Mouse (Mus musculus) neural tube, embryonic 13.5 days (tissue): ENCODE results near the gene Abcb4. TPM values are rescaled to one million over a fixed set of nuclear protein-coding genes. Genes with fewer than 3 reads are reported as not detected.
"Not testable (repeated sequence)": the region's sequence is repeated elsewhere in the genome, so short reads cannot be mapped to it uniquely, and the experiment has no call there.

Experiments
- ATAC-seq: fragments of 200-750 bp; cut with Nextera tagmentation; 2 replicates; pipeline ENCODE4 v1.8.0; 2017; ENCODE audit warnings: low read depth, mild to moderate bottlenecking, moderate TSS enrichment, moderate library complexity
- H3K27ac ChIP-seq: fragments of 300-500 bp; sonication (generic); replicated peaks from 2 replicates; pipeline ENCODE4 v1.5.1; 2015; ENCODE audit warnings: moderate library complexity, mild to moderate bottlenecking, inconsistent platforms
- H3K27me3 ChIP-seq: fragments of 300-500 bp; sonication (generic); 2 replicates; pipeline ENCODE4 v1.6.1; 2015; ENCODE audit warnings: mild to moderate bottlenecking, inconsistent platforms
- H3K36me3 ChIP-seq: fragments of 300-500 bp; sonication (generic); 2 replicates; pipeline ENCODE4 v1.6.1; 2015; ENCODE audit warnings: mild to moderate bottlenecking, inconsistent platforms
- H3K4me1 ChIP-seq: fragments of 300-500 bp; sonication (generic); replicated peaks from 2 replicates; pipeline ENCODE4 v1.6.1; 2015; ENCODE audit warnings: inconsistent platforms
- H3K4me2 ChIP-seq: fragments of 300-500 bp; sonication (generic); 2 replicates; pipeline ENCODE4 v1.6.1; 2015; ENCODE audit warnings: inconsistent platforms, mild to moderate bottlenecking, moderate library complexity
- H3K4me3 ChIP-seq: fragments of 300-500 bp; sonication (generic); 2 replicates; pipeline ENCODE4 v1.5.1; 2015; ENCODE audit warnings: mild to moderate bottlenecking, inconsistent platforms
- H3K9ac ChIP-seq: fragments of 300-500 bp; sonication (generic); 2 replicates; pipeline ENCODE4 v1.6.1; 2015; ENCODE audit warnings: moderate library complexity, mild to moderate bottlenecking, inconsistent platforms
- H3K9me3 ChIP-seq: fragments of 300-500 bp; sonication (generic); 2 replicates; pipeline ENCODE4 v1.6.1; 2016; ENCODE audit warnings: inconsistent platforms
- WGBS: fragments of 180-500 bp; shearing (Covaris S2); methylation state at CpG from one replicate; pipeline ENCODE4 v1.1.7; 2015; 5-methylcytosine and 5-hydroxymethylcytosine counted together
- polyA plus RNA-seq: library from polyadenylated mRNA; unstranded; fragments of >200 nt; fragmentation: Nextera tagmentation; extraction: Ambion mirVana; gene quantifications from 2 replicates; pipeline ENCODE4 v1.2.1, GENCODE M21; 2015

Abcb4 gene
- polyA plus RNA-seq, result 0.39 and 0.42 TPM in 2 replicates

DNA sequence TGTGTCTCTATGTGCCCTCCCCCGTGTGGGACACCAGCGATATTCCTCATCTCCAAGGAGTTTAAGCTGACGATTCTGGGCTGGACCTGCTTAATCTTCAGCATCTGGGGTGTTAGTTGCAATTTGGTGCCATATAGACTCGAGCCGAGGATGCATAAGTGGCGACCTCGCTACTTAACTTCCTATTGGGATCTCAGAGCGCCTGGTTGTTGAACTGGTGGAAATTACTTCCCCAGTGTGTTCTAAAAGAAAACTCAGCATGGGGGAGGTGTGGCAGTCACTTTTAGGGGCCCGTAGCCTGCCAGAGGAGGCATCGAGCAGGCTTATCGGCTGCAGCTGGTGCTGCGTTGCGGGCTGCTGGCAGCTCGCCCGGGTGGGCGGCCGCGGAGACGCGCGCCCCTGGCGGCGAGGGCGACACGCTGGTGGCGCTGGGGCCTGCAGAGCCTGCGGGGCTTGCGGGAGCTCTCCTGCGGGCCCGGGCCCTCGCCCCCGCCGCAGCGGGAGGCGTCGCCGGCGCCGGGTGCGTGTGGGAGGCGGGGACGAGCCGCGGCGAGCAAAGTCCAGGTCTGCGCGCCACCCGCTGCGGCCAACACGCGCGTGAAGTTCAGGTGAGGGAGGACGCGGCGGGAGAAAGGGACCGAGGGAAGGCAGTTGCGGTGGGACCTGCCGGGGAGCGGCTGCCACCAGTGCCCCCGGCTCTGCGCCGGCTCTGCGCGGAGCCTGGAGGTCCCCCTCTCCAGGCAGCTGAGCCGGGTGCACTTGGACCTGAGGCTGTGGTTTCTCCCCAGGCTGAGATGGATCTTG is at the start of gene Abcb4:
Gene Abcb4 (plus strand): TSS at position 418 of the 804 bp plus-strand sequence.
- Histone ChIP-seq H3K9ac (peak within 1 kb of the TSS; percentile 68), H3K9me3 (no peaks in the 10 kb centered on the region), H3K36me3 (no peaks in the 10 kb centered on the region), H3K27me3 (peaks cover 22% of the 10 kb centered on the region), H3K4me2 (peak within 1 kb of the TSS; percentile 77), H3K4me1 (peaks cover 19% of the 10 kb centered on the region), H3K4me3 (peak within 1 kb of the TSS; percentile 62), H3K27ac (no peak within 1 kb of the TSS)
- WGBS, result under 1% methylated on average over 64 of the region's 65 CpGs
- peak; percentile 95 for ATAC-seq

DNA sequence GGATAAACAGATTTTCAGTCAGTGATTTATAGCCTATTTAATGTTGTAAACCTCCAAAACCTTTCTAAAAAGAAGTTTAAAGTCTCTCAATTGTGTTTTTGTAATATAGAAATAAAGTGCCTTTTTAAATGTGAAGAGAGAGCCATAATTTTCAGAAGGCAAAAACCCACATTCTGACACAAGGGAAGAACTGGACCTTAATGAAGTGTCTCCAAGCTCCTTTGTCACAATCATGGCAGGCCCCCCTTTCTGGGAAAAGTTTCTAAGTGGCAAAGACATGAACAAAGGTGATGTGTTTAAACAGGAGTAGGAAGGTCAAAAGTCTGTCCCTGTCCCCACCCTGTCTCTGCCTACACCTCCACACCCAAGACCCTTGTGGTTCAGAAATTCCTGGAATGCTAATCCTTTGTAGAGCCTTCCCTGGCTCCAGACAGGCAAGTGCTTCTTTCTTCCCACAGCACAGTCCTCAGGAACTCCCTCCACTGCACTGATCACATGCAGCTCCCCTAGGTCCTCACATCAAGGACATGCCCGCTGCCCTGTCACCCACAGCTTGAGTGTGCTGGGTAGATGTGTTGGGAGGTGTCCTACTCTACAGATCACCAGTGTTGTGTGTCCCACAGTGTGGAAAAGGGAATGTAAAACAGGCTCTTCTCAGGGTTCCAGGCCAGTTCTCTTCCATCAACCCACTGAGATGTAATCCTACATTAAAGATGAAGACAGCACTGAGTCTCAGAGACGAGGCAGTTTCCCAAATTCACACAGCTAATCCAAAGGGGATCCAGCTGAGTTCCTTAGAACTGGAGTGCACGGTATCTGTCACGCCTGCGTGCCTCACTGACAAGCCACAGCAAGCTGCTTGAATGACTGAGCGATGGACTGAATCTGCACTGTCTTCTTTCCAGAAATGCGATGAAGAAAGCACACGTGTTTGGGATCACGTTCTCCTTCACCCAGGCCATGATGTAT is 44.6 kb upstream of the Abcb4 start:
- not testable (repeated sequence) for H3K4me1 ChIP-seq, H3K27me3 ChIP-seq, H3K36me3 ChIP-seq, H3K4me3 ChIP-seq, H3K27ac ChIP-seq, ATAC-seq, H3K9ac ChIP-seq, H3K9me3 ChIP-seq, H3K4me2 ChIP-seq
- WGBS, result 68% methylated on average over 6 of the region's 9 CpGs

DNA sequence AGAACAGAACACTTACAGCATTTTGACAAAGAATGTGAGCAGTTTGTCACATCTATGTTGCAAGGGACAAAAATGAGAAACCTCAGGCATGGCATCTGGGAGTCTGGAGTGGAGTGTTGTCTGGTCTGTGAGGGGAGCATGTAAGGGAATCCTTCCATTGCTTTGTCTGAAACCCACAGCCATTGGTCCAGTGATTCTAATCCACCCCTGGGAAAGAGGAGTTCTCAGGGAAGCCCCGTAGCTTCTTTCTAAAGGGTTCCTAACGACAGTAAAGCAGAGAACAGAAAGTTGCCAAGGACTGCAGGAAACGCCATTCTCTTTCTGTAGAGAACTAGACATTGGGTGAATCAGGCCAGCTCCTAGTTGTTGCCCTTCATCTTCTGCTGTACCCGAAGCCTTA is 42.7 kb upstream of the Abcb4 start:
- Histone ChIP-seq H3K27ac (no peak overlapping the region), H3K36me3 (no peaks in the 10 kb centered on the region), H3K9ac (no peak overlapping the region), H3K9me3 (no peaks in the 10 kb centered on the region), H3K4me2 (no peak overlapping the region), H3K4me3 (no peak overlapping the region), H3K4me1 (no peaks in the 10 kb centered on the region), H3K27me3 (no peaks in the 10 kb centered on the region)
- WGBS, result 75% methylated on average over 4 of the region's 4 CpGs
- ATAC-seq, result no peak

DNA sequence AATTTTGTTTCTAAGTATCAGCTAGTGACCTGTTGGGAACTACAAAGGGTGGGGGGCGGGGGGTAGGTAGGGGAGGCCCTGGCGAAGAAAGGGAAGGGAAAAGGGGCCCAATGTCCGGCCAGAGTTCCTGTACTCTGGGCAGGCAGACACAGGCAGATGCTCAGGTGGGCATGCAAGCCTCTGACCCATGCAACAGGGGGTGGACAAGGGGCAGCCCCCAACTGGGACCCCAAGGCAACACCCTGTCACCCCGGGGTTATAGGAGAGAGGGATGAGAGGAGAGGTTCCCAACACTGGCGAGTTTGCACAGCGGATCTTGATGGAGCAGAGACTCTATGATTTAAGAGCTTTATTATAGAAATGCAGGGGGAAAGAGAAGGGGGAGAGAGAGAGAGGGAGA is 36.3 kb upstream of the Abcb4 start:
- WGBS, result 77% methylated on average over 6 of the region's 6 CpGs
- no peak for ATAC-seq
- no peak overlapping the region for H3K4me2 ChIP-seq
- H3K9ac ChIP-seq, result no peak overlapping the region
- H3K36me3 ChIP-seq, result no peaks in the 10 kb centered on the region
- no peaks in the 10 kb centered on the region for H3K9me3 ChIP-seq
- H3K4me1 ChIP-seq, result no peaks in the 10 kb centered on the region
- H3K27ac ChIP-seq, result no peak overlapping the region
- H3K27me3 ChIP-seq, result no peaks in the 10 kb centered on the region
- no peak overlapping the region for H3K4me3 ChIP-seq

DNA sequence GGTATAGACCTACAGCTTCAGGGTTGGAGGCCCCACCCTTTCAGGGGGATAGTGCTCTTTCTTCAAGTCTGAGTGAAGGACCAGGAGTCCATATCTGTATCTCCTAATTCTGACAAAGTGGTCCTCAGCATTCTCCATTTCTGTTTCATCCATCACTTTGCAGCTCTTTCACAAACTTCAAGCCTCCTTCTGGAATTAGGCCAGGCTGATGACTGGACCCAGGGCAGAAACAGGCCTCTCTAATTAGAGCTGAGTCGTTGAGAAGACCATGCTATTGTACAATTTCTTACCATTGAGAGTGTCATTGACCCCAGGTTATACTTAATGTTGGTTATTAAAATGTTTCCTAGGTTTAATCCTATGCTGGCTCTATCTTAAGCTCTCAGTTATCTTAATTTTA is 31.7 kb upstream of the Abcb4 start:
- no peaks in the 10 kb centered on the region for H3K4me1 ChIP-seq
- no peak for ATAC-seq
- H3K9ac ChIP-seq, result no peak overlapping the region
- no peaks in the 10 kb centered on the region for H3K9me3 ChIP-seq
- no peak overlapping the region for H3K4me3 ChIP-seq
- no peaks in the 10 kb centered on the region for H3K27me3 ChIP-seq
- H3K36me3 ChIP-seq, result no peaks in the 10 kb centered on the region
- H3K4me2 ChIP-seq, result no peak overlapping the region
- H3K27ac ChIP-seq, result no peak overlapping the region
- WGBS, result 78% methylated on average over 1 of the region's 1 CpGs

DNA sequence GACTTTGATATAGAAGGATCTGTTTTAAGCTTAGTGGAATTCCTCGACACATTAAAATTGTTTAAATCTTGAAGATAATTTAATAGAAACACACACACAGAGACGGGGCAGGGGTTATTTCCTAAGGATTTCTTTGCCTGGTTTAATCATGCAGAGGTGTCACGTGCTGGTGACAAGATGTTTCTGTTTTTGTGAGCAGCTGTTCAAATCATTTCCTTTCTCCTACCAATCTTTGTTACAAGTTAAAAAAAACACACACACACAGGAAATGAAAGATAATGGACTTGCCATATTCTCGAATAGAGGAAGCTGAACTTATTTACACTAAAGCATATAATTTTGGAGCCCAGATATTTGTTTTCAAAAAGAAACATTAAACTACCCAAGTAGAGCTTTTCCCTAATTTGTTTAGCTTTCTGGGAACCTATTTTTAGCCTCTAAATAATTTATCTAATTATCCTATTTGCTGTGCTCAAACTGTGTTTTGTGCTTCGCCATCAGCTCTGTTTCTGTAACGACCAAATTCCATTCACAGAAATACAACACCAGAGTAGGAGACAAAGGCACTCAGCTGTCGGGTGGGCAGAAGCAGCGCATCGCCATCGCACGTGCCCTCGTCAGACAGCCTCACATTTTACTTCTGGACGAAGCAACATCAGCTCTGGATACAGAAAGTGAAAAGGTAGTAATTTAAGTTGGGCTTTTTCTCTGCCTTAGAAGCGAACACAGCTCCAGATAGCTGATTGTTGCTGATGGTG is 29.8 kb upstream of the Abcb4 start:
- H3K9me3 ChIP-seq, result no peaks in the 10 kb centered on the region
- H3K4me3 ChIP-seq, result no peak overlapping the region
- H3K4me2 ChIP-seq, result no peak overlapping the region
- no peak for ATAC-seq
- no peak overlapping the region for H3K9ac ChIP-seq
- 64% methylated on average over 14 of the region's 14 CpGs for WGBS
- no peaks in the 10 kb centered on the region for H3K36me3 ChIP-seq
- H3K27me3 ChIP-seq, result no peaks in the 10 kb centered on the region
- no peak overlapping the region for H3K27ac ChIP-seq
- H3K4me1 ChIP-seq, result no peaks in the 10 kb centered on the region

DNA sequence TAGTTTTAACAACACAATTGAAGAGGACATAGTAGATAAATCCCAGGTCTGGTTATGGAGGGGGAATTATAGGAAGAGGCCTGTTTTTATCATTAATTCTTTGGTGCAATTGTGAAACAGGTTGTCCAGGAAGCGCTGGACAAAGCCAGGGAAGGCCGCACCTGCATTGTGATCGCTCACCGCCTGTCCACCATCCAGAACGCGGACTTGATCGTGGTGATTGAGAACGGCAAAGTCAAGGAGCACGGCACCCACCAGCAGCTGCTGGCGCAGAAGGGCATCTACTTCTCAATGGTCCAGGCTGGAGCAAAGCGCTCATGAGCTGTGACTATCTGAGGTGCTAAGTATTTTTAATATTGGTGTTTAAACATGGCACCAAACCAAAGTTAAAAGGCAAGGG is 27.9 kb upstream of the Abcb4 start:
- H3K27ac ChIP-seq, H3K9ac ChIP-seq, ATAC-seq, H3K4me3 ChIP-seq, H3K4me2 ChIP-seq, H3K36me3 ChIP-seq, H3K9me3 ChIP-seq, H3K4me1 ChIP-seq, H3K27me3 ChIP-seq: not testable (repeated sequence)
- 94% methylated on average over 11 of the region's 11 CpGs for WGBS

DNA sequence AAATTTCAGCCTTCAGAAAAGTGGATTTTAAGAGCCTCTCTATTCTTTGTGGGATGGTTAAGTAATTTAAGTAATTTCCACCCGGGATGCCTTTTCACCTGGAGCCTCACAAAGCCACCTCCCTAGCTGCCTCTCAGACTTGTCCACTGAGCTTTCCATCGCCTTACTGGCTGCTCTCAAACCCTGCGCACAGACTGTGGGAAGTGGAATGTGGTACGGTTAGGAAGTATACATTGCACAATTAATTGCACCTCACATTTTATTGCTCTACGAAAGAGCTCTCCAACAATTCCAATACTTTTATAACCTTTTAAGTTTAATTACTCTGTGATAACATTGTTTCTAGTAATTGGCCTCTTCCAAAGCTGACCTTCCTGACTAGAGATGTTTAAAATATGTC is 27.2 kb upstream of the Abcb4 start:
- Histone ChIP-seq H3K27me3 (no peaks in the 10 kb centered on the region), H3K9me3 (no peaks in the 10 kb centered on the region), H3K4me2 (no peak overlapping the region), H3K27ac (no peak overlapping the region), H3K36me3 (no peaks in the 10 kb centered on the region), H3K4me1 (no peaks in the 10 kb centered on the region), H3K4me3 (no peak overlapping the region), H3K9ac (no peak overlapping the region)
- ATAC-seq, result no peak
- WGBS, result 69% methylated on average over 5 of the region's 5 CpGs

DNA sequence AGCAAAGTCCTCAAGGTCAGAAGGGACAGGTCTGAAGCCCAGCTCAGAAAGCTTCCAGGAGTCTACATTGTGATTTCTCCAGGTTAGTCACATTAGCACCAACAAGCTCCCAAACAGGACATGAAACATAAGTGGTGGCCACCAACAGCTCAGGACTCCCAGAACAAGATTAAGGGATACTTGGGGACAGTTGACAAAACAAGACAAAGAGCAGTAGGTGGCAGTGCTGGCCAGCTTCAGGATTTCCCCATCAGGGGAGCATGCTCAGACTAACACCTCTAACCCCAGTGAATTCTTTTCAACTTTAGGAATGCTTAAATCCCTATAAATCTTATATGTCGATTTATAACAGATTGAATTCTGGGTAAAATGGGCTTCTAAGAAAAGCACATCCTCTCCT is 25.5 kb upstream of the Abcb4 start:
- H3K36me3 ChIP-seq, result no peaks in the 10 kb centered on the region
- no peak overlapping the region for H3K4me2 ChIP-seq
- 5% methylated on average over 1 of the region's 1 CpGs for WGBS
- no peaks in the 10 kb centered on the region for H3K4me1 ChIP-seq
- ATAC-seq, result no peak
- H3K9me3 ChIP-seq, result no peaks in the 10 kb centered on the region
- H3K27me3 ChIP-seq, result no peaks in the 10 kb centered on the region
- H3K4me3 ChIP-seq, result no peak overlapping the region
- H3K9ac ChIP-seq, result no peak overlapping the region
- H3K27ac ChIP-seq, result no peak overlapping the region

DNA sequence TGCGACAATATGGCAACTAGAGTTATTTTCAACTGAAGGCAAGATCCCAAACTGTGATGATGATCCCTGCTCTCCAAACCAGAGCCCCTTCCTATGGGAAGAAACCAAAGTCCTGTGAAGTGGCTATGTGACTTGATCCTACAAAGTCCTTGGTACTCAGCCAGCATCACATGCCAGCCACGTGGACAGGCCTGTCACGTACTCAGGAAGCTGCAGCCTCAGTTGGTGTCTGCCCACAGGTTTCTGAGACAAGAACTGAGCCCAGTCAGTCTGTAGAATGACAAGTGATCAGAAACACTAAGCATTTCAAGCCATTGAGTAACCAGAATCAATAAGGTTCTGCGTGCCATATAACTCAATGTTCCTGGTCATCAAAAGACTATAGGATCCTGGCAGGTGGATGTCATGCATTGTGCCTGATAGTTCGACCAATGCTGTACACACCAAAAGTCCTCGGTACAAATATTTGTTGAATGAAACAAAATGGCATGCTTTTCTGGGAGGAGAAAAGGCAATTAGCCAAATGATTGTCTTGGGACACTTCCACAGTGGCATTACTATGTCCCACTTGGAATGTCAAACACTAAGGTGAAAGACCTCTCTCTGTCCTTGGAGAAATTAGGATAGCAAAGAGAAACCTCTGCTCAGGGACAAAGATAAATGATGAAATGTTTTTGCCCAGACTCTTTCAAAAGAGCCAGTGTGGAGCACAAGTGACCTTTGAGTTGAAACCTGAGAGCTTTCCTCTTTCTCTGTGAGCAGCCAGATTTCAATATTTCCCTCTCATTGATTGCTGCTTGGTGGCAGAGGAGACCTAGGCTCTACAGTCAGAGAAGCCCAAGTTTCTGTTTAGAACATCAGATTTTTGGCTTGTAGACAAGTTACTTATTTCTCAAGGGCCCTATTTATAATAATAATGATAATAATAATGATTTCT is 20.3 kb upstream of the Abcb4 start:
- H3K4me3 ChIP-seq, result no peak overlapping the region
- no peaks in the 10 kb centered on the region for H3K36me3 ChIP-seq
- no peak overlapping the region for H3K9ac ChIP-seq
- H3K4me2 ChIP-seq, result no peak overlapping the region
- H3K27me3 ChIP-seq, result no peaks in the 10 kb centered on the region
- 89% methylated on average over 6 of the region's 6 CpGs for WGBS
- no peaks in the 10 kb centered on the region for H3K4me1 ChIP-seq
- ATAC-seq, result no peak
- no peaks in the 10 kb centered on the region for H3K9me3 ChIP-seq
- H3K27ac ChIP-seq, result no peak overlapping the region

DNA sequence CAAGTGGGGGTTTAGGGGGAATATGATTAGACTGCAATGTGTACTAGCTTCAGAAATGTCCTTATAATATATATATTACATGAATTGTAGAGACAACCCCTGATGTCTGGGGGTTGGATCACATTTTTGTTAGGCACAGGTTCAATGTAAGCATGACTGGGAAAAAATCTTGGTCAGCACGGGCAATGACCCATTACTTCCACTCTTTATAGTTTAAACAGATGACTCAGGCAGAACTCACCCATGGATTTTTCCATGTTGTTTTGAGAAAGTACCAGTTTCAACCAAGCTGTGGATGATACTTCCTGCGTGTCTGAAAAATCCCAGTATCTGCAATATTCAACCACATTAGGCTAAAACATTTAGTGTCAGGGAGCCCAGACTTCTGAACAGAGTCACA is 16.4 kb upstream of the Abcb4 start:
- no peaks in the 10 kb centered on the region for H3K9me3 ChIP-seq
- H3K4me2 ChIP-seq, result no peak overlapping the region
- no peaks in the 10 kb centered on the region for H3K27me3 ChIP-seq
- H3K9ac ChIP-seq, result no peak overlapping the region
- no peaks in the 10 kb centered on the region for H3K36me3 ChIP-seq
- H3K4me3 ChIP-seq, result no peak overlapping the region
- H3K4me1 ChIP-seq, result no peaks in the 10 kb centered on the region
- no peak for ATAC-seq
- no peak overlapping the region for H3K27ac ChIP-seq
- WGBS, result 84% methylated on average over 2 of the region's 2 CpGs
